Mouse (Mus musculus) ES-E14 (cell line): ENCODE measurements around the gene Wdhd1. TPM values are rescaled to one million over a fixed set of nuclear protein-coding genes. Genes with fewer than 3 reads are reported as not detected.

ENCODE experiments used
- DNase-seq: peaks from one replicate; pipeline ENCODE4 v3.0.0-alpha.2; 2013; ENCODE audit warnings: low read depth, low spot score
- H3K27ac ChIP-seq: 2 replicates; pipeline ENCODE4 v1.5.1; 2012; ENCODE audit warnings: low read depth, mild to moderate bottlenecking, low read length, moderate library complexity, mixed read lengths; ENCODE audit not compliant: poor library complexity, insufficient read depth, severe bottlenecking
- H3K36me3 ChIP-seq: 2 replicates; pipeline ENCODE4 v1.6.1; 2012; ENCODE audit warnings: mild to moderate bottlenecking, low read length, moderate library complexity, mixed read lengths; ENCODE audit not compliant: control insufficient read depth, poor library complexity, insufficient read depth, severe bottlenecking
- H3K4me1 ChIP-seq, 2 experiments: fragments of 150-350 bp in 1 of 2; sonication (generic) in 1 of 2; 2 replicates each; pipeline ENCODE4 v1.6.1; 2012; ENCODE audit warnings: low read length in 2 of 2, mild to moderate bottlenecking in 1 of 2, mixed read lengths in 1 of 2; ENCODE audit not compliant: control insufficient read depth in 2 of 2, insufficient read depth in 2 of 2, poor library complexity in 1 of 2
- H3K4me3 ChIP-seq, 2 experiments: fragments of 150-350 bp in 1 of 2; sonication (generic) in 1 of 2; 2 replicates each; pipeline ENCODE4 v1.5.1; 2012; ENCODE audit warnings: low read length in 2 of 2, low read depth in 1 of 2, mild to moderate bottlenecking in 1 of 2, mixed read lengths in 1 of 2; ENCODE audit not compliant: insufficient read depth in 1 of 2, poor library complexity in 1 of 2, severe bottlenecking in 1 of 2
- H3K9ac ChIP-seq: 2 replicates; pipeline ENCODE4 v1.6.1; 2012; ENCODE audit warnings: low read depth, mild to moderate bottlenecking, low read length, mixed read lengths; ENCODE audit not compliant: poor library complexity, insufficient read depth, severe bottlenecking
- H3K9me3 ChIP-seq: fragments of 150-350 bp; sonication (generic); 2 replicates; pipeline ENCODE4 v1.6.1; 2012; ENCODE audit warnings: low read depth, mild to moderate bottlenecking, low read length; ENCODE audit not compliant: control insufficient read depth, insufficient read depth
- CHD2 ChIP-seq: IDR thresholded peaks from 2 replicates; pipeline ENCODE4 v1.6.1; 2014; ENCODE audit warnings: mild to moderate bottlenecking, low read depth, low read length, inconsistent platforms
- HCFC1 ChIP-seq: IDR thresholded peaks from 2 replicates; pipeline ENCODE4 v1.6.1; 2012; ENCODE audit warnings: low read length, inconsistent platforms, borderline replicate concordance; ENCODE audit not compliant: insufficient read depth
- MAFK ChIP-seq: IDR thresholded peaks from 2 replicates; pipeline ENCODE4 v1.6.1; 2014; ENCODE audit warnings: mild to moderate bottlenecking, low read depth, low read length, inconsistent platforms; ENCODE audit not compliant: insufficient read depth
- ZC3H11A ChIP-seq: IDR thresholded peaks from 2 replicates; pipeline ENCODE4 v1.6.1; 2012; ENCODE audit warnings: low read depth, mild to moderate bottlenecking, inconsistent platforms, low read length, borderline replicate concordance
- ZNF384 ChIP-seq: IDR thresholded peaks from 2 replicates; pipeline ENCODE4 v1.6.1; 2012; ENCODE audit warnings: low read depth, low read length, inconsistent platforms
- in situ Hi-C, 2 experiments: fragments of 600-800 bp; cut with MboI; formaldehyde crosslinking; loops; one replicate each; pipeline ENCODE4 v1.15.1; 2025; ENCODE audit warnings: low sequenced_read_pairs in 2 of 2, inconsistent platforms in 1 of 2; ENCODE audit not compliant: unreplicated experiment in 2 of 2
- total RNA-seq: library from RNA; depleted of rRNA; stranded (reverse); fragments of 300-350 nt; gene quantifications from 2 replicates; pipeline ENCODE4 v1.2.3, GENCODE M21; 2012

The Wdhd1 gene
- total RNA-seq, 1 experiment: 22.0 TPM

DNA sequence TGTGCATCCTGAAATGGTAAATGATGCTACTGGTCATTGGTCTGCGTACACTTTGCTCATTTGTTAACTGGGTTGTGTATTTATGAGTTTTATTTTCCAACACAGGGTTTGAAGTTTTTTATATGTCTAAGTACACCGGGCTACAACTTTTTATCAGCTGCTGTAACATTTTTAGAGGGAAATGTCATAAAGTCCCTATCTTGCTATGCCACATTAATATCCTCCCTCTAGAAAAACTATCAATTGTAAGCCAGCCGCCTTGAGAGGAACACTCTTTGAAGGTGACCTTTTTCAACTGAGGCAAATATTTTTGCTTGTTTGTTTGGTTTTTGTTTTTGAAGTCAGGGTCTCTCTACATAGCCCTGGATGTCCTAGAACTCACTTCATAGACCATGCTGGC is 42.6 kb downstream of the Wdhd1 start:
- DNase-seq: no peak
- Histone ChIP-seq H3K9ac (no peak overlapping the region), H3K4me3 (no peak overlapping the region), H3K4me1 (0 out of 4 replicates have a peak, but pooled peaks cover 0 to 2% of the 10 kb centered on the region in 2 experiments), H3K27ac (no peak overlapping the region), H3K36me3 (no peaks in the 10 kb centered on the region), H3K9me3 (no peaks in the 10 kb centered on the region)
- TF ChIP-seq ZC3H11A: no peak
- no peak for TF ChIP-seq HCFC1
- no peak for TF ChIP-seq MAFK
- TF ChIP-seq ZNF384: no peak
- TF ChIP-seq CHD2: no peak
- in situ Hi-C loops: no loop called here

DNA sequence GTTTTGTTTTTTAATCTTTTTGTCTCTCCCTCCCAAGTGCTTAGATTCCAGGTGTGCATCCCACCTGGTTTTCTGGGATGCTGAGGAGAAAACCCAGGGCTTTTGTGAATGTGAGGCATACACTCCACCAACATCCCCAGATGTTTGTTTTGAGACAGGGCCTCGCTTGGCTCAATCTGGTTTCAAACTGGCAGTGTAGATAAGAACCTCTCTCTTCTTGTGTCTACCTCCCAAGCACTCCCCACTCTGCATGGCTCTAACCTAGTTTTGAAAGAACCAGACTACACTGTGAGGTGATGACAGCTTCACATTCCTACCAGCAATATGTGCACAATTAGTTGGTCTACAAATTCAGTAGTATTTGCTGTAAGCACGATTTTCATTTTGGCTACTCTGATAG is 43.1 kb downstream of the Wdhd1 start:
- Histone ChIP-seq H3K36me3 (no peaks in the 10 kb centered on the region), H3K9me3 (no peaks in the 10 kb centered on the region), H3K27ac (no peak overlapping the region), H3K9ac (no peak overlapping the region), H3K4me1 (0 out of 4 replicates have a peak, but pooled peaks cover 0 to 2% of the 10 kb centered on the region in 2 experiments), H3K4me3 (no peak overlapping the region)
- in situ Hi-C loops: no loop called here
- no peak for TF ChIP-seq ZC3H11A
- no peak for TF ChIP-seq HCFC1
- TF ChIP-seq MAFK: no peak
- TF ChIP-seq ZNF384: no peak
- no peak for TF ChIP-seq CHD2
- DNase-seq: no peak

DNA sequence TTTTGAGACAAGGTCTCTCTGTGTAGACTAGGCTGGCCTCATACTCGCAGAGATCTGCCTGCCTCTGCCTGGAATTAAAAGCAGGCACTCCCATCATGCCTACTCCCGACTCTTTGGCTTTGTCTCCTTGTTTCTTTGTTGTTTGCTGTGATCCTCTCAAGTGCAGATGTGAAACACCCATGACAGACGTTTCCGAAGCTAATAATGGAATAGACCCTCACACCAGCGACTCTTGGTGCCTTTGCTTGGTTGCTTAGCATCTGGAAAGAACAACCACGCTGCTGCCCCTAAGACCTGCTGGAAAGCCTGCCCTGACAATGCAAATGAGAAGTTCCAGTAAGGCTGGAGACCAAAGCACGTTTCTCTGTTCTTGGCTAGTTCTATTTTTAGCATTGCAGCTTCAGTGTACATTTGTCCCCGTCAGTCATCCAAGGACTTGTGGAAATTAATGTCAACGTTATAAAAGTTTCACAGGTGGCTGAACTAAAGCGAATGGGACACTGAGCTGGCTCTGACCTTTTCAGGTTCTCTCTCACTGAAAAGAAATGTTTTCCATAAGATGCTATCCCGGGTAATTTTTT is 46.8 kb downstream of the Wdhd1 start:
- H3K36me3 ChIP-seq: no peaks in the 10 kb centered on the region
- H3K9ac ChIP-seq: no peak overlapping the region
- H3K9me3 ChIP-seq: no peaks in the 10 kb centered on the region
- in situ Hi-C loops: no loop called here
- H3K4me3 ChIP-seq: no peak overlapping the region
- DNase-seq: no peak
- no peak overlapping the region for H3K27ac ChIP-seq
- no peaks in the 10 kb centered on the region for H3K4me1 ChIP-seq
- no peak for TF ChIP-seq HCFC1
- no peak for TF ChIP-seq ZNF384
- TF ChIP-seq ZC3H11A: no peak
- no peak for TF ChIP-seq MAFK
- TF ChIP-seq CHD2: no peak

DNA sequence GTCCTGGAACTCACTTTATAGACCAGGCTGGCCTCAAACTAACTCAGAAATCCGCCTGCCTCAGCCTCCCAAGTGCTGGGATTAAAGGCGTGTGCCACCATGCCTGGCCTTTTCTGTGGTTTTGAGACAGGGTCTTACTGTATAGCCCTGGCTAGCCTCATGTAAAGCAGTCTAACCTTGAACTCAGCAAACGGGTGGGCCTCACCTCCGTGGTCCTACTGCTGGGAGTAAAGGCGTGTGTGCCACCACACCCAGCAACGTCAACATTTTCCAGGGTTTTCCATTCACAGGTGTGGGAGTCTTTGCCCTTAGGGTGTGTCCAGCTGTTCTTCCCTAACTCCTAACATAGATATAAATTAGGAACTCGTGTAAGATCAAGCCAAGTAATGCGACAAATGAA is 50.7 kb downstream of the Wdhd1 start:
- no peak overlapping the region for H3K9ac ChIP-seq
- in situ Hi-C loops: no loop called here
- no peak for TF ChIP-seq ZNF384
- TF ChIP-seq ZC3H11A: no peak
- no peak for TF ChIP-seq HCFC1
- H3K4me3 ChIP-seq: no peak overlapping the region
- peaks cover 0 to 2% of the 10 kb centered on the region in 2 experiments; a peak in 1 of 4 replicates for H3K4me1 ChIP-seq
- no peak for DNase-seq
- H3K9me3 ChIP-seq: no peaks in the 10 kb centered on the region
- H3K27ac ChIP-seq: no peak overlapping the region
- H3K36me3 ChIP-seq: no peaks in the 10 kb centered on the region
